Mouse (Mus musculus) cerebellum, adult 2 months (tissue): Measurements from ENCODE around the gene Slc22a17.

Experiments used
- CTCF ChIP-seq: fragments of 200-500 bp; IDR thresholded peaks from 2 replicates; pipeline ENCODE4 v1.5.1; 2011; ENCODE audit warnings: low read depth, mild to moderate bottlenecking, control low read depth, low read length, moderate library complexity, borderline replicate concordance; ENCODE audit not compliant: insufficient read depth
- POLR2A ChIP-seq: fragments of 200-500 bp; IDR thresholded peaks from 2 replicates; pipeline ENCODE4 v1.6.1; 2011; ENCODE audit warnings: low read length, control low read depth, borderline replicate concordance; ENCODE audit not compliant: insufficient read depth

GRCm38 (mm10) chr14:54868026-54868425, 44.9 kb downstream of the Slc22a17 start:
- no peak for TF ChIP-seq CTCF
- TF ChIP-seq POLR2A = no peak
